Mouse (Mus musculus) liver, embryonic 14.5 days (tissue): ENCODE results near the gene Ak5.
A peak's percentile ranks its signal among the peaks of the same experiment; 100 is the strongest.

Experiments used
- CTCF ChIP-seq: IDR thresholded peaks from 2 replicates; pipeline ENCODE4 v1.5.1; 2016; ENCODE audit warnings: antibody characterized with exemption, low read depth, control low read depth
- EP300 ChIP-seq: IDR thresholded peaks from 2 replicates; pipeline ENCODE4 v1.6.1; 2016; ENCODE audit warnings: antibody characterized with exemption, low read depth

- TF ChIP-seq EP300: no peak
- 0 out of 2 replicates have a peak, but pooled peaks have one; percentile 3 for TF ChIP-seq CTCF
Observed at GRCm38 (mm10) chr3:152478599-152479435, 189.3 kb downstream of the Ak5 start.
